Mouse (Mus musculus) bone marrow, adult 2 months (tissue): Measurements from ENCODE around the gene Kat14. TPM values are rescaled to one million over a fixed set of nuclear protein-coding genes. Genes with fewer than 3 reads are reported as not detected.
A peak's percentile ranks its signal among the peaks of the same experiment; 100 is the strongest.

Source experiments
- H3K27ac ChIP-seq: fragments of 200-500 bp; 2 replicates; pipeline ENCODE4 v1.5.1; 2012; ENCODE audit warnings: low read depth, mild to moderate bottlenecking, control low read depth, inconsistent platforms, low read length; ENCODE audit not compliant: control insufficient read depth, poor library complexity, insufficient read depth
- H3K4me1 ChIP-seq: fragments of 200-500 bp; 2 replicates; pipeline ENCODE4 v1.6.1; 2011; ENCODE audit warnings: low read length; ENCODE audit not compliant: control insufficient read depth, insufficient read depth
- H3K4me3 ChIP-seq: fragments of 200-500 bp; replicated peaks from 2 replicates; pipeline ENCODE3; 2011; ENCODE audit warnings: mild to moderate bottlenecking, low read depth, low read length, control low read depth; ENCODE audit not compliant: control insufficient read depth
- CTCF ChIP-seq: fragments of 200-500 bp; IDR thresholded peaks from 2 replicates; pipeline ENCODE4 v1.5.1; 2011; ENCODE audit warnings: low read length, control low read depth; ENCODE audit not compliant: control insufficient read depth, insufficient read depth
- POLR2A ChIP-seq: fragments of 200-500 bp; IDR thresholded peaks from 2 replicates; pipeline ENCODE4 v1.6.1; 2011; ENCODE audit warnings: low read depth, mild to moderate bottlenecking, control low read depth, low read length, borderline replicate concordance; ENCODE audit not compliant: control insufficient read depth
- WGBS: fragments of 180-500 bp; shearing (Covaris S2); methylation state at CpG from one replicate; pipeline ENCODE4 v1.1.7; 2018; 5-methylcytosine and 5-hydroxymethylcytosine counted together
- polyA plus RNA-seq: library from polyadenylated mRNA; stranded (reverse); fragments of >200 nt; gene quantifications from 2 replicates; pipeline ENCODE4 v1.2.4, GENCODE M21; 2011; ENCODE audit warnings: low replicate concordance; ENCODE audit not compliant: missing spikeins, insufficient read depth, insufficient read length

Kat14 gene
- polyA plus RNA-seq, 1 experiment = 20.0 TPM

- no peaks in the 10 kb centered on the region for H3K4me1 ChIP-seq
- no peak overlapping the region for H3K27ac ChIP-seq
- 79% methylated on average over 8 of the region's 8 CpGs for WGBS
- TF ChIP-seq CTCF = no peak
- TF ChIP-seq POLR2A = no peak
- H3K4me3 ChIP-seq = no peak overlapping the region
Measured at GRCm38 (mm10) chr2:144428659-144429058, 59.9 kb downstream of the Kat14 start.

GRCm38 (mm10) chr2:144429171-144429570 is 60.4 kb downstream of the Kat14 start:
- H3K27ac ChIP-seq = no peak overlapping the region
- 89% methylated on average over 7 of the region's 7 CpGs for WGBS
- H3K4me1 ChIP-seq = no peaks in the 10 kb centered on the region
- H3K4me3 ChIP-seq = no peak overlapping the region
- TF ChIP-seq CTCF (no peak), POLR2A (no peak)

GRCm38 (mm10) chr2:144431286-144431825 is 62.6 kb downstream of the Kat14 start:
- no peaks in the 10 kb centered on the region for H3K4me1 ChIP-seq
- no peak overlapping the region for H3K27ac ChIP-seq
- WGBS = 74% methylated on average over 5 of the region's 5 CpGs
- no peak overlapping the region for H3K4me3 ChIP-seq
- no peak for TF ChIP-seq POLR2A
- TF ChIP-seq CTCF = no peak

- Histone ChIP-seq H3K4me1 (no peaks in the 10 kb centered on the region), H3K4me3 (no peak overlapping the region), H3K27ac (no peak overlapping the region)
- WGBS = 86% methylated on average over 10 of the region's 10 CpGs
- TF ChIP-seq POLR2A (no peak), CTCF (no peak)
Measured at GRCm38 (mm10) chr2:144435679-144436078, 66.9 kb downstream of the Kat14 start.

- no peaks in the 10 kb centered on the region for H3K4me1 ChIP-seq
- WGBS = 47% methylated on average over 4 of the region's 4 CpGs
- TF ChIP-seq POLR2A = no peak
- peak; percentile 50; the same call in 1 of the 2 replicates for TF ChIP-seq CTCF
- H3K4me3 ChIP-seq = no peak overlapping the region
- no peak overlapping the region for H3K27ac ChIP-seq
Measured at GRCm38 (mm10) chr2:144438424-144438823, 69.6 kb downstream of the Kat14 start.

- H3K27ac ChIP-seq = no peak overlapping the region
- no peak for TF ChIP-seq CTCF
- no peak for TF ChIP-seq POLR2A
- WGBS = 51% methylated on average over 3 of the region's 3 CpGs
- H3K4me1 ChIP-seq = no peaks in the 10 kb centered on the region
- H3K4me3 ChIP-seq = no peak overlapping the region
Measured at GRCm38 (mm10) chr2:144439191-144439700, 70.5 kb downstream of the Kat14 start.

- TF ChIP-seq CTCF (no peak), POLR2A (no peak)
- WGBS = 48% methylated on average over 11 of the region's 11 CpGs
- H3K4me3 ChIP-seq = no peak overlapping the region
- H3K4me1 ChIP-seq = no peaks in the 10 kb centered on the region; the same call in 1 of the 2 replicates
- H3K27ac ChIP-seq = no peak overlapping the region
Measured at GRCm38 (mm10) chr2:144441386-144441915, 72.7 kb downstream of the Kat14 start.

GRCm38 (mm10) chr2:144446360-144446999 is 77.7 kb downstream of the Kat14 start:
- Histone ChIP-seq H3K4me3 (no peak overlapping the region), H3K4me1 (no peaks in the 10 kb centered on the region; the same call in 1 of the 2 replicates), H3K27ac (no peak overlapping the region)
- WGBS = 61% methylated on average over 7 of the region's 7 CpGs
- TF ChIP-seq CTCF (no peak), POLR2A (no peak)
